Mouse (Mus musculus): ENCODE measurements around the gene Nfx1. TPM values are rescaled to one million over a fixed set of nuclear protein-coding genes. Genes with fewer than 3 reads are reported as not detected.
"Not testable (repeated sequence)": the region's sequence is repeated elsewhere in the genome, so short reads cannot be mapped to it uniquely, and the experiment has no call there.

Nfx1 gene
- polyA plus RNA-seq (2015; fragmentation: Nextera tagmentation; extraction: Ambion mirVana) = 85.5 and 85.9 TPM in 2 replicates

GRCm38 (mm10) chr4:40970842-40971701 lies at the start of gene Nfx1:
Gene Nfx1, plus strand, starts transcription at chr4:40970906.
- peak within 1 kb of the TSS; percentile 95 for H3K27ac ChIP-seq
- under 1% methylated on average over 75 of the region's 85 CpGs for WGBS
- H3K27me3 ChIP-seq = no peaks in the 10 kb centered on the region
- no peaks in the 10 kb centered on the region for H3K9me3 ChIP-seq
- peaks cover 19% of the 10 kb centered on the region for H3K36me3 ChIP-seq
- H3K4me1 ChIP-seq = peaks cover 16% of the 10 kb centered on the region
- peak within 1 kb of the TSS; percentile 72 for H3K9ac ChIP-seq
- peak within 1 kb of the TSS; percentile 98 for H3K4me3 ChIP-seq
- peak within 1 kb of the TSS; percentile 64 for H3K4me2 ChIP-seq
- peak; percentile 92 for ATAC-seq (ENCODE audit: insufficient number of reproducible peaks, low FRiP score, low TSS enrichment, low read depth)

- 63% methylated on average over 3 of the region's 3 CpGs for WGBS
These were observed 49.4 kb upstream of the Nfx1 start for GRCm38 (mm10) chr4:40921288-40921687.

GRCm38 (mm10) chr4:40923087-40923651 lies 47.5 kb upstream of the Nfx1 start:
- Histone ChIP-seq H3K9me3 (no peaks in the 10 kb centered on the region), H3K4me1 (peaks cover 7% of the 10 kb centered on the region; the same call in 1 of the 2 replicates), H3K9ac (no peak overlapping the region), H3K27me3 (no peaks in the 10 kb centered on the region), H3K36me3 (no peaks in the 10 kb centered on the region), H3K27ac (no peak overlapping the region), H3K4me3 (no peak overlapping the region), H3K4me2 (no peak overlapping the region)
- no peak for ATAC-seq (ENCODE audit: insufficient number of reproducible peaks, low FRiP score, low TSS enrichment, low read depth)
- 70% methylated on average over 6 of the region's 6 CpGs for WGBS

More at GRCm38 (mm10) chr4:40921288-40921687, 49.4 kb upstream of the Nfx1 start:
- Histone ChIP-seq H3K4me1 (peaks cover 7% of the 10 kb centered on the region; the same call in 1 of the 2 replicates), H3K9me3 (no peaks in the 10 kb centered on the region), H3K36me3 (no peaks in the 10 kb centered on the region), H3K4me3 (no peak overlapping the region), H3K27me3 (no peaks in the 10 kb centered on the region), H3K9ac (no peak overlapping the region), H3K4me2 (no peak overlapping the region), H3K27ac (no peak overlapping the region)
- ATAC-seq (ENCODE audit: insufficient number of reproducible peaks, low FRiP score, low TSS enrichment, low read depth) = no peak

GRCm38 (mm10) chr4:40925568-40925967 lies 45.1 kb upstream of the Nfx1 start:
- 61% methylated on average over 3 of the region's 3 CpGs for WGBS
- Histone ChIP-seq H3K4me1 (no peaks in the 10 kb centered on the region), H3K27ac (no peak overlapping the region)

DNA sequence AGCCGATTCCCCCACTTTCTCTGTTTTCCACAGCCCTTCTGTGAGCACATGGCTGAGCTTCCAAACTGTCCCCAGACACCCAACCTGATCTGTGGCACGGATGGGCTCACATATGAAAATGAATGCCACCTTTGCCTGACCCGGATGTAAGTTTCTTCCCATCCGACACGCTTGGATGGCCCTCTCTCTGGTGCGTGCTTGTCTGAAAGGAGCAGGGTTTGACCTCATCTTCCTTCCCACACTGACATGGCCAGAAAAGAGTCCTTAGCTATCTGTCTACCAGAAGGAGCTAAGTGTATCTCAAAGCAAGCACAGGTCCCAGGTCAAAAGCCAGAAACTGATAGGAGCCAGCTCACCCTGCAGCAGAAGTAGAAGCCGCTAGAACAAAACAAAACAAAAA lies 41.7 kb upstream of the Nfx1 start:
- no peak for ATAC-seq (ENCODE audit: insufficient number of reproducible peaks, low FRiP score, low TSS enrichment, low read depth)
- Histone ChIP-seq H3K4me2 (no peak overlapping the region), H3K36me3 (peaks cover 20% of the 10 kb centered on the region), H3K9me3 (no peaks in the 10 kb centered on the region), H3K27me3 (no peaks in the 10 kb centered on the region), H3K4me3 (no peak overlapping the region), H3K4me1 (no peaks in the 10 kb centered on the region), H3K9ac (no peak overlapping the region), H3K27ac (no peak overlapping the region)
- WGBS = 88% methylated on average over 7 of the region's 7 CpGs

More at GRCm38 (mm10) chr4:40925568-40925967, 45.1 kb upstream of the Nfx1 start:
- Histone ChIP-seq H3K36me3 (no peaks in the 10 kb centered on the region), H3K27me3 (no peaks in the 10 kb centered on the region), H3K9ac (no peak overlapping the region), H3K4me3 (no peak overlapping the region), H3K4me2 (no peak overlapping the region), H3K9me3 (no peaks in the 10 kb centered on the region)
- ATAC-seq (ENCODE audit: insufficient number of reproducible peaks, low FRiP score, low TSS enrichment, low read depth) = no peak

DNA sequence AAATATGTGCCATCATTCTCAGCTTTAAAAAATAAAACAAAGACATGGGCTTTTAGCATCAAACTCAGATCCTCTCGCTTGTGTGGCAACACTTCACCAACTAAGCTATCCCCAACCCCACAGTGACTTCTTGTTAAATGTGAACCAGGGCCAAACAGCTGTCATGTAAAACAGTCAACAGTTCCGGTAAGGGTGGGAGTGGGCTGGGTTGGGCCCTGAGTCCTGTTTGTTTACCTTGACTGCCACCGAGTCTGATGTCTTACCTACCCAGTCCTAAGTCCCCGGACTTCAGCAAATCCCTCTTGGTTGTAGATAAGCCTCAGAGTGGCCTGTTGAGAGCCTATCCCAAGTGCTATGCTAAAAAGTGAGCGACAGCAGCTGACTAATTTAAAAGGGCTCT lies 37.0 kb upstream of the Nfx1 start:
- Histone ChIP-seq H3K27ac (no peak overlapping the region), H3K36me3 (peaks cover 60% of the 10 kb centered on the region), H3K9me3 (no peaks in the 10 kb centered on the region), H3K4me1 (no peaks in the 10 kb centered on the region), H3K9ac (no peak overlapping the region), H3K4me3 (no peak overlapping the region), H3K4me2 (no peak overlapping the region), H3K27me3 (no peaks in the 10 kb centered on the region)
- 90% methylated on average over 5 of the region's 5 CpGs for WGBS
- ATAC-seq (ENCODE audit: insufficient number of reproducible peaks, low FRiP score, low TSS enrichment, low read depth) = no peak

DNA sequence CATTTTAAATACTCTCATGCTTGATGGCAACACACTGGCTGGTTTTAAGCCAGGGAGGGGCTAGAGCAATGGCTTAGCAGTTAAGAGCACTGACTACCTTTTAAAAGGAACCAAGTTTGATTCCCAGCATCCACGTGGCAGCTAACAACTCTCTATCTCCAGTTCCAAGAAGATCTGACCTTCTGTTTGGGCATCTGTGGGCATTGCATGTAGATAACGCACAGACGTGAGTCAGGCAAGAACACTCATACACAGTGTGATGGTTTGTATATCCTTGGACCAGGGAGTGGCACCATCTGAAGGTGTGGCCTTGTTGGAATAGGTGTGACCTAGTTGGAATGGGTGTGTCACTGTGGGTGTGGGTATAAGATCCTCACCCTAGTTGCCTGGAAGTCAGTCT lies 36.3 kb upstream of the Nfx1 start:
- not testable (repeated sequence) for H3K27ac ChIP-seq
- 93% methylated on average over 3 of the region's 3 CpGs for WGBS

DNA sequence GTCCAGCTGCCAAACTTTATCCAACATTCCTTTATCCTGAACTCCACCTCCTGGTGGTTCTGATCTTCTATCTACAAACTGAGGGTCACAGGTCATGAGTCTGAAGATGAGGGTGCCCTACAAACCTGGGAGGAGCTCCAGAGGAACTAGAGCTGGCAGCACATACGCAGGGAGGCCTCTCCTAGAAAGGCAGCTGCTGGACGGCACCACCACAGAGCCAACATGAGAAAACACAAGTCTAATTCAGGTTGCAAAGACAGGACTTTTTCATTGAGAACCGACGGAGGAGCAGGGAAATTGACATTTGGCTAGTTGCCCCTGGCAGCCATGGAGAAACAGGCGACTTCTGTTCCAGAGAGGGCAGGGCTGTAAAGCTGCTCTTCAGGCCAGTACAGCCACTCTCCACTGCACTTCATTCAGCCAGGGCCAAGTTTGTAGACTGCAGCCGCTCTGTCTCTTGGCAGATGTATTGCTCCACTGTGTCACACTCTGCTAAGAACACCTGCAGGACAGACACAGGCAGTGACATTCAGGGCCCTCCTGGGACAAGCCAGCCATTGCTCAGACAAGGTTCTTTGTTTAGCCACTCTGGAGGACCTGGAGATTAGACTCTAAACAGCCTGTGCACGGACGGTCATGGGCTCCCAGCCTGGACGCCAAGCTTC lies 34.4 kb upstream of the Nfx1 start:
- Histone ChIP-seq H3K9ac (no peak overlapping the region), H3K27ac (peak overlapping the region; percentile 23), H3K27me3 (no peaks in the 10 kb centered on the region), H3K4me3 (no peak overlapping the region), H3K36me3 (peaks cover 85% of the 10 kb centered on the region), H3K4me2 (no peak overlapping the region), H3K9me3 (no peaks in the 10 kb centered on the region), H3K4me1 (no peaks in the 10 kb centered on the region)
- peak; percentile 66; the same call in 1 of the 2 replicates for ATAC-seq (ENCODE audit: insufficient number of reproducible peaks, low FRiP score, low TSS enrichment, low read depth)
- WGBS = 73% methylated on average over 9 of the region's 9 CpGs

More for the DNA sequence above, 36.3 kb upstream of the Nfx1 start:
- H3K9me3 ChIP-seq; H3K27me3 ChIP-seq; ATAC-seq (ENCODE audit: insufficient number of reproducible peaks, low FRiP score, low TSS enrichment, low read depth); H3K4me3 ChIP-seq; H3K4me1 ChIP-seq; H3K9ac ChIP-seq; H3K4me2 ChIP-seq: not testable (repeated sequence)
- H3K36me3 ChIP-seq = peaks cover 66% of the 10 kb centered on the region

GRCm38 (mm10) chr4:40938793-40939192 lies 31.9 kb upstream of the Nfx1 start:
- Histone ChIP-seq H3K9me3 (no peaks in the 10 kb centered on the region), H3K4me2 (no peak overlapping the region), H3K9ac (no peak overlapping the region), H3K4me3 (no peak overlapping the region), H3K27ac (no peak overlapping the region), H3K4me1 (no peaks in the 10 kb centered on the region), H3K27me3 (no peaks in the 10 kb centered on the region), H3K36me3 (peaks cover 91% of the 10 kb centered on the region)
- no peak for ATAC-seq (ENCODE audit: insufficient number of reproducible peaks, low FRiP score, low TSS enrichment, low read depth)
- WGBS = 95% methylated on average over 5 of the region's 5 CpGs

DNA sequence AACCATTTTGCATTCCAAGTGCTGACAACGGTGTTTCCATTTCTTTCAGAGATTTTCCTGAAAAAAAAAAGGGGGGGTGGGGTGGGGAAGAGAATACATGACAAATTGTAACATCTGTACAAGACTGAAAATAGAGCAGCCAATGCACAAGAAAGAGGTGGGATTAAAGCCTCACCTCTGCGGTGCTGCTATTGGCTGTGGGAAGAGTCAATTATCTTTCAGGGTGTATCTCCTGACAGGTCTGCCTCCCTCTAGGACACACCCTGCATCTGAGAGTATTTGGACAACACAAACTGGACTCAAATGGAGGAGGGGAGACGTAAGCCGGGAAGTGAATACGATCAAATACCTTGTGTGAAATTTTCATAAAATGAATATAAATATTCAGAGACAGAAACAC lies 27.1 kb upstream of the Nfx1 start:
- Histone ChIP-seq H3K36me3 (peaks cover 70% of the 10 kb centered on the region), H3K4me1 (peaks cover 7% of the 10 kb centered on the region; the same call in 1 of the 2 replicates), H3K4me3 (no peak overlapping the region), H3K9ac (no peak overlapping the region), H3K9me3 (no peaks in the 10 kb centered on the region), H3K27ac (no peak overlapping the region), H3K27me3 (no peaks in the 10 kb centered on the region), H3K4me2 (no peak overlapping the region)
- ATAC-seq (ENCODE audit: insufficient number of reproducible peaks, low FRiP score, low TSS enrichment, low read depth) = no peak
- WGBS = 96% methylated on average over 5 of the region's 5 CpGs

- no peaks in the 10 kb centered on the region for H3K27me3 ChIP-seq
- no peaks in the 10 kb centered on the region for H3K9me3 ChIP-seq
- no peak overlapping the region for H3K9ac ChIP-seq
- ATAC-seq (ENCODE audit: insufficient number of reproducible peaks, low FRiP score, low TSS enrichment, low read depth) = no peak
- peaks cover 48% of the 10 kb centered on the region for H3K36me3 ChIP-seq
- H3K4me1 ChIP-seq = peaks cover 18% of the 10 kb centered on the region; the same call in 1 of the 2 replicates
- peak overlapping the region; percentile 52 for H3K4me2 ChIP-seq
- H3K4me3 ChIP-seq = peak overlapping the region; percentile 98
- whole genome bisulfite sequencing = 87% methylated on average over 7 of the region's 7 CpGs
- H3K27ac ChIP-seq = no peak overlapping the region
These were observed 24.1 kb upstream of the Nfx1 start for GRCm38 (mm10) chr4:40946516-40947121.

All from limb, embryonic 15.5 days (tissue).